8 mouse cellular contexts compared by ENCODE assay signal in genomic region chr13:29746501-29747346, GRCm38 (mm10).
A peak's percentile ranks its signal among the peaks of the same experiment; 100 is the strongest.
DNase-seq lines count a peak whose midpoint lies in the region; ATAC-seq and TF ChIP-seq lines count a peak whose summit lies in the region.

No protein-coding gene starts in this region.

- H3K9me3 ChIP-seq in forebrain, embryonic 12.5 days = no peaks in the 10 kb centered on the region
- no peaks in the 10 kb centered on the region for H3K9me3 ChIP-seq in limb, embryonic 14.5 days (ENCODE audit: control insufficient read depth, low read length)

- peak overlapping the region; percentile 15; the same call in 1 of the 2 replicates for H3K27ac ChIP-seq in layer of hippocampus, adult 2 months
- peak overlapping the region; percentile 74 for H3K27ac ChIP-seq in forebrain, embryonic 12.5 days
- peak overlapping the region; percentile 33 for H3K27ac ChIP-seq in limb, embryonic 14.5 days (replicated peaks; ENCODE audit: low read depth, low read length)

- H3K4me2 ChIP-seq in forebrain, embryonic 12.5 days = no peak overlapping the region
- no peak overlapping the region for H3K4me2 ChIP-seq in limb, embryonic 14.5 days (replicated peaks; ENCODE audit: low read depth, low read length, severe bottlenecking)

- no peak overlapping the region for H3K4me3 ChIP-seq in layer of hippocampus, adult 2 months
- H3K4me3 ChIP-seq in forebrain, embryonic 12.5 days (replicated peaks) = no peak overlapping the region
- H3K4me3 ChIP-seq in limb, embryonic 14.5 days (replicated peaks; ENCODE audit: low read length) = no peak overlapping the region

- no peak for TF ChIP-seq POLR2A in brain, embryonic 14.5 days (IDR thresholded peaks at IDR 0.05; ENCODE audit: borderline replicate concordance, extremely low read depth, insufficient read depth, insufficient read length, poor library complexity, severe bottlenecking)
- no peak for TF ChIP-seq POLR2A in limb, embryonic 14.5 days (IDR thresholded peaks at IDR 0.05; ENCODE audit: borderline replicate concordance, extremely low read depth, insufficient read depth, insufficient read length)

- no peak overlapping the region for H3K9ac ChIP-seq in forebrain, embryonic 12.5 days
- H3K9ac ChIP-seq in limb, embryonic 14.5 days (ENCODE audit: low read depth, low read length, severe bottlenecking) = no peak overlapping the region

- peaks cover 16% of the 10 kb centered on the region for H3K4me1 ChIP-seq in forebrain, embryonic 12.5 days
- peaks cover 23% of the 10 kb centered on the region for H3K4me1 ChIP-seq in limb, embryonic 14.5 days (ENCODE audit: control insufficient read depth, insufficient read depth, low read length)

- 67% methylated on average over 9 of the region's 9 CpGs for WGBS in forebrain, embryonic 12.5 days
- WGBS in limb, embryonic 14.5 days = 37% methylated on average over 9 of the region's 9 CpGs

- ATAC-seq in forebrain, embryonic 12.5 days (ENCODE audit: low FRiP score) = peak; percentile 71; the same call in 1 of the 2 replicates
- peak; percentile 65 for ATAC-seq in limb, embryonic 14.5 days (ENCODE audit: low FRiP score, low read depth)
- ATAC-seq in activated CD4-positive, CD25-positive, alpha-beta regulatory T cell, adult 4 months = no peak

- no peaks in the 10 kb centered on the region for H3K36me3 ChIP-seq in forebrain, embryonic 12.5 days (replicated peaks)
- H3K36me3 ChIP-seq in limb, embryonic 14.5 days (ENCODE audit: control insufficient read depth, insufficient read depth, low read length) = no peaks in the 10 kb centered on the region

- DNase-seq in layer of hippocampus, adult 2 months (ENCODE audit: low spot score in 2 of 2) = no peak
- no peak for DNase-seq in layer of hippocampus, postnatal 14 days (ENCODE audit: low spot score in 2 of 2)
- peak; percentile 79 for DNase-seq in brain, embryonic 14.5 days (ENCODE audit: low read depth)
- peak; percentile 49 for DNase-seq in limb, embryonic 14.5 days (ENCODE audit: low spot score)
- no peak for DNase-seq in left cerebral cortex, adult 8-10 months (ENCODE audit: low spot score in 2 of 2)
- no peak for DNase-seq in natural killer cell, adult 2 months (ENCODE audit: low spot score in 2 of 2)

- H3K27me3 ChIP-seq in forebrain, embryonic 12.5 days = no peaks in the 10 kb centered on the region
- no peaks in the 10 kb centered on the region for H3K27me3 ChIP-seq in limb, embryonic 14.5 days (ENCODE audit: control insufficient read depth, insufficient read depth, low read length)

- no peak for TF ChIP-seq CTCF in layer of hippocampus, adult 2 months (conservative IDR thresholded peaks at IDR 0.05)
- TF ChIP-seq CTCF in brain, embryonic 14.5 days (IDR thresholded peaks at IDR 0.05; ENCODE audit: borderline replicate concordance, extremely low read depth, insufficient read depth, insufficient read length) = no peak

Comparison
In these comparisons a context has a peak if more than half of its experiments do, and no peak if none do; other contexts are left out.
1. DNase-seq: peak in brain, embryonic 14.5 days (single experiment) and limb, embryonic 14.5 days (single experiment); none in layer of hippocampus, adult 2 months (0 of 2), layer of hippocampus, postnatal 14 days (0 of 2), left cerebral cortex, adult 8-10 months (0 of 2) and natural killer cell, adult 2 months (0 of 2).
2. H3K27ac ChIP-seq: peak in every context shown above with its lines; median percentile 74 in forebrain, embryonic 12.5 days; 33 in limb, embryonic 14.5 days; 15 in layer of hippocampus, adult 2 months.